Mouse (Mus musculus): Measurements from ENCODE around the gene Spert.

DNA sequence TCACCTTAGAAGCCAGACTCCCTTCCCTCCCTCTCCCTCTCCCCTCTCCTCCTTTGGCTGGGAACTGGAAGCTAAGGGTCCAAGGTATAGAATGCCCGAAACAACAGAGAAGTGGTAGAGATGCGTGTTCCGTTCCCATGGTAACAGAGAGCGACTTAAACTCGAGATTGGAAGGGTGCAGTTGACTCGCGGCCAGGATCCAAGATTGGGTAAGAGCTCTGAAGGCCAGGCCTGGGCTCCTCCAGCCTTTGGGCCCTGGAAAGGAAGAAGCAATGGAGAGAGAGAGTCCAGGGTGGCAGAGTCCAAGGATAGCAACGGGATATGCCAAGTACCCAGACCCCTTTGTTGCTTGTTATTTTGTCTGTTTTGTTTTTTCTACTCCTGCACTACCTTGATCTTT lies 49.2 kb upstream of the Spert start, which contains the start of gene Erich6b:
- TF ChIP-seq CTCF (IDR thresholded peaks at IDR 0.05; ENCODE audit: low read depth, low read length) (no peak), POLR2A (IDR thresholded peaks at IDR 0.05; ENCODE audit: extremely low read depth, insufficient read depth, low read length) (no peak)
